Mouse (Mus musculus): Measurements from ENCODE around the gene 9030612E09Rik.

9030612E09Rik gene

GRCm38 (mm10) chr10:43174326-43175155, at the start of gene 9030612E09Rik, which contains the start of gene Sobp:
9030612E09Rik (plus strand) TSS chr10:43174704.
Sobp (minus strand) TSS chr10:43174530.
- peak; percentile 81 for DNase-seq (ENCODE audit: low spot score)

- DNase-seq (ENCODE audit: low spot score), result no peak
Observed at GRCm38 (mm10) chr10:43128750-43129149, 45.8 kb upstream of the 9030612E09Rik start.

DNA sequence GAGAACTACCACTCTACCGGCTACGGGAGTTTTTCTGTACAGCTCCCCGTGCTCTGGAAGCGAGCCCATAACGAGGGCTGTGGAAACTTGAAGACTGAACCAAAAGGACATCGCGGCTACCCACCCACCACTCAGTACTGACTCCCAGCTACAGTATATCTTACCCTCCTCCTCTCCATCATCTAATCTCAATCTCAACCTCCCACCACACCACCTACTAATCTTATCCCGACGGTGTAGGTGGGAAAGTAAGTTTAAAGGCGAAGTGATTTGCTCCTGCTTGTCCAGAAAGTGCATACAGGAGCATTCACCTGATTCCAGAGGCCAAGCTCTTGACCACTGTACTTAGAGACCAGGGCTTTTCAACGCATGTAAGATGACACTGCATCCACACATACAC, 40.5 kb upstream of the 9030612E09Rik start:
- DNase-seq (ENCODE audit: low spot score), result no peak

- no peak for DNase-seq (ENCODE audit: low spot score)
Observed at GRCm38 (mm10) chr10:43143173-43143572, 31.3 kb upstream of the 9030612E09Rik start.

GRCm38 (mm10) chr10:43148456-43148855, 26.0 kb upstream of the 9030612E09Rik start:
- DNase-seq (ENCODE audit: low spot score), result no peak

GRCm38 (mm10) chr10:43152643-43153042, 21.9 kb upstream of the 9030612E09Rik start:
- no peak for DNase-seq (ENCODE audit: low spot score)

DNA sequence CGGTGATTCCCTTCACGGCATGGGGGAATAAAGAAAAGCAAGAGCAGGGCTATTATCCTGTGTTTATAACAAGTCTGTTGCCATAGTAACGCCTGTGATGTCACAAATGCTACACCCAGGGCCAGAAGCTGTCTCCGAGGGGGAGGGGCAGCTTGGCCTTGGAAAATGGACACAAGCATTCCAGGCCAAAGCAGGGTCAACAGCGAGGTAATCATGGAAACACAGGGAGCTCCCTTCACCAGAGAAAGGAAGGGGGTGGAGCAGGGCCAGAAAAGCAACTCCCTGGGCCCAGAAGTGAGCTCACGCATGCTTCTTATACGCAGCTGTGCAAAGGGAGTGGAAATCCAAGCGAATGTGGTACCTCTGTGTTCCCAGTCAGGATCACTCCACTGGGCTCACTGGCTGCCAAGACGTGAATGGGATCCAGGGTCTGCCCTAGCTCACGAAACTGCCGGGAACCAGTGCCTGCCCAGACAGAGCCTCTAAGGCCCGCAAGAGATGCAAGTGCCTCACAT, 19.4 kb upstream of the 9030612E09Rik start:
- peak; percentile 91 for DNase-seq (ENCODE audit: low spot score)

DNA sequence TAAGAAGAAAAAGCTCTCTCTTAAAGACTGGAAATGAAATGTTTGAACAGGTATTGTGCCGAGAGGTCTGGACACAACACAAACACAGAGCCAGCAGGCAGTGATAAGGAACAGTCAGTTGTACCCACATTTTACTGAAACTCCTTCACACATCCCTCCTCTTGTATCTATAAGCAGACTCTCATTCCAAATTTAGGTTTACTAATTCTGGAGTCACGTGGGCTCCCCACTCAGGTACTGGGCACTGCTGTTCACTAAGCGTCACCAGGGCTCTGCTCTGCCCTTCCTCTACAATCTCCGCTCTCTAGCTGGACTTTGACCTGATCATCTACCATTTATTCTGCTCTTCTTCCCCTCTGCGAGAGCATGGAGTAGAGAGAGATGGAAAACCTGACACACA, 15.6 kb upstream of the 9030612E09Rik start:
- DNase-seq (ENCODE audit: low spot score), result no peak

DNA sequence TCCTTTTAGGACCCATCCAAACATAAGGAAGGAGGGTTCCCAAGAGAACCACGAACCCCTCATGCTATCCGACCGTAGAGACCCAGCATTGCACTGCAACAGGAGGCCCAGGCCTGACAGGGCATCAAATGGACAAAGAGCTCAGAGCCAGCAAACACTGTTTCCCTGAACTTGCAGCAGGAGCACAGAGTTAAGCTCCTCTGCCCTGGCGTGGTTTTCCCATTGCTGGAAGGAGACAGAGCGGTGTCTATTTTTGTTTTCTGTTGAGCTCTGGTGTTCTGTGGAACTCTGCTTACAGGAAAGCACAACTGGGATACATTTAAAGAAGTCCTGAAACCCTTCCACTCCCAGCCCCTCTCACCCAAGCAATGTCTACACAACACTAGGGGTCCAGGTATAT, 15.2 kb upstream of the 9030612E09Rik start:
- DNase-seq (ENCODE audit: low spot score), result no peak

DNA sequence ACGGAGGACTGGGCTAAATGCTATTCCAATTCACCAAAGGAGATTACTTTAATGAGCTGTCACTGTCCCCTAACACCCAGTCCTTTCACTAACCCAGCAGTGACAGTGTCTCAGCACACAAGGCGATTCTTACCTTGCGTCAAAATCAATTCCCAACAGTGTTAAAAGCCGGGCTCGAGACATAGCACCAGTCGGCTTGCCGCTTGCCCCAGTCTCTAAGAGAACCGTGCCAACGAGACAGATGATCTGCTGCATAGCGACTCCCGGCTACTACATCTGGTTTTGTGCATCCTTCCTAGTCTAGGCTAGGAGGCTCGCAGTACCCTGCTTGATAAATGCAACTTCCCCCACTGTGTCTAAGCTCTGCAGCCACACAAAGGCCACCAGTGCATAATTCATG, 12.2 kb upstream of the 9030612E09Rik start:
- DNase-seq (ENCODE audit: low spot score), result no peak

DNA sequence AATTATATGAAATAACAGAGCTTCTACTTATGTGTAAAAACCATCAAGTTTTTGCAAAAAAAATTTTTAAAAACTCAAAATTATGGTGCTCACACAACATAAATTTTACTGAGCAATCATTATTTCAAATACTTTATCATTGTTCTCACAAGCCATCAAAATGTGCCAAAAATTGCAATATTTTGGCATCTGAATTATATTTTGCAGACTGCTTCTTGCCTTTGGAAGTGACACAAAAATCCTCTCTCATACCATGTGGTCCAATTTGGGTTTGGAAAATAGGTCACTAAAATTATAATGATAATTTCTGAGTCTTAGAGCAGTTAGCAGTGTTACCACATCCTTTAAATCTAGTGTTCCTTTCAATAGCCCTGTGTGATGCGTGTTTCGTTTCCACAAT, 10.1 kb upstream of the 9030612E09Rik start:
- no peak for DNase-seq (ENCODE audit: low spot score)

- DNase-seq (ENCODE audit: low spot score), result no peak
Observed at GRCm38 (mm10) chr10:43166146-43166545, 8.4 kb upstream of the 9030612E09Rik start.

DNA sequence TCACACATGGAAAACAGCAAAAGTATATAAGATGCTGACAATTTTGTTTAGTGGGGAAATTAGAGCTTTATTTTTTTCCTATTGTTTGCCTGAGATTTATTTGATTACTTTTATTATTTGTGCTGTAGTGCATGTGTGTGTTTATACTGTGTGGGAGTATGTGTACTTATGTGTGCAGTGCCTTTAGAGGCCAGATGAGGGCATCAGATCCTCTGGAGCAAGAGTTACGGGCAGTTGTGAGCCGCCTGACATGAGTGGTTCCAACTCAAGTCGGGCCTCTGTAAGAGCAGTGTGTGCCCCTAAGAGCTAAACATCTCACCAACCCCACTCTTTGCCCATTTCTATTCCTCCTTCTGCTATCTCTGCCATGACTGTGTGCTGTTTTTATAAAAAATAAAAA, 7.7 kb upstream of the 9030612E09Rik start:
- DNase-seq (ENCODE audit: low spot score), result no peak

- DNase-seq (ENCODE audit: low spot score), result no peak
Observed at GRCm38 (mm10) chr10:43168847-43169246, 5.7 kb upstream of the 9030612E09Rik start.

GRCm38 (mm10) chr10:43171106-43171505, 3.4 kb upstream of the 9030612E09Rik start:
- DNase-seq (ENCODE audit: low spot score), result no peak

DNA sequence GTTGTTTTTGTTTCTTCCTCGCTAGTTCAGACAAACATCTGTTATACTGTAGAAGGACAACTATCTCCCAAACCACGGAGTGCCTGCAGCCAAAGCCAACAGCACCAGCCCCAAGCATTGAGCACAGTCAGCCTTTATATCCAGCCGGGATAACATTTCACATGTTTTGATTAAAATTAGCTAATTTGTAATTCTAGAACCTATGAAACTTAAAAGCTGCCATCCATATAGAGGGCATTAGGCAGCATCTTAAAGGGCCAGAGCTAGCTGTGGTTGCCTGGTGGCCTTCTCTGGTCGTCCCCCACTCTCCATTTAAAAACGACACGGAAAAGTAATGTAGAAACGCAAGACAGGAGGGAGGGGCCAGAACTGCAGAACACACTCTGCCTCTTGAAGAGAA, 2.4 kb upstream of the 9030612E09Rik start:
- DNase-seq (ENCODE audit: low spot score), result no peak

GRCm38 (mm10) chr10:43172554-43172953, 1.9 kb upstream of the 9030612E09Rik start:
- DNase-seq (ENCODE audit: low spot score), result no peak

DNA sequence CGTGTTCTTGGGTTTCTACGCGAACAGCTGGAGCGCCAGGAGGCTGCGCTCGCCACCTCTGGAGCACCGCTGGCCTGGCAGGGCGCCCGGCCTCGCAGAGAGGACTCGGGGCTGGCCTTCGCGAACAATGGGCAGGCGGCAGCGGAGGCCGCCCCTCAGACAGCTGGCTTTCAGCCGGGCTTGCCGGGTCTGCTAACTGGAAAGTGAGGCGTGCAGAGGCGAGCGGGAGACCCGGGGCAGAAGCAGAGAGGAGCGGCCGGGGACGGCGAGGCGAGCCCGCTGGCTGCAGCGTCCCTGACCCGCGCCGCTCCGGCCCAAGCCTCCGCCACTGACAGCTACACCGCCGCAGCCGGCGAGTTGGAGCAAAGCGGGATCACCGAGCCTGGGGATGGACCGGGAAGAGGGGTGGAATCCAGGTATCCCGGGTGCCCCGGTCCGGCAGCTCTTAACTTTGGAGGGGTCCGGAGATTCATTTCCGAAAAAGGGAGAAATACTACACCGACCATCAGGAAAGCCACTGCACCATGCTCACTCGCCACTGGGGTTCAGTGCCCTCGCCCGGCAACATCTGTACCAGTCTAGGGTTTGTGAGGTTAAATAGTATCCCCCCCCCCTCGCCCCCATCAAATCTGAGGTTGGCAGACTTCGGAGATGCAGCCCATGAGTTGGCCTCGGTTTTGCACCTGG, 1.2 kb upstream of the 9030612E09Rik start:
- DNase-seq (ENCODE audit: low spot score), result peak; percentile 84

DNA sequence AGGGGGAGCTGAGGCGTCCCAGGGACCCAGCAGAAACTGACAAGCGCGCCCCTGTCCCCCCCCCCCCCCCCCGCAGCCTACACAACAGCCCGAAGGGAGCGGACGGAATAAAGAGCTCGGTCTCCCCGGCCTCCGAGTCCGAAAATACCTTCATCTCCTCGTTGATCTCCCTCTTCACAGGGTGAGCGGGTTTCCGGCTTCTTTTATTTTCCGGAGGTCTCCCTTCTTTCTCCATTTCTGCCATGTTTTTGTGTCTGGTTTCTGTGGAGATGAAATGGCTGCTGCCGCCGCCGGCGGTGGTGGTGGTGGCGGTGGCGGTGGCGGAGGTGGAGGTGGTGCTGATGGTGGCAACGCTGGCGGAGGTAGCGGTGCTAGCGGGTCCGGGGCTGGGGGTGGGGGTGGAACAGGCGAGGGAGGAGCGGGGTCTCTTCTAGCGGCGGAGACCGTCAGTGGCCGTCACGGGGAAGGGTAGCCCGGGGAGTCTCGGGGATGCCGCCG, 627 bp upstream of the 9030612E09Rik start:
- DNase-seq (ENCODE audit: low spot score), result peak; percentile 62

GRCm38 (mm10) chr10:43175156-43175601, 675 bp downstream of the 9030612E09Rik start:
- DNase-seq (ENCODE audit: low spot score), result peak; percentile 69

- no peak for DNase-seq (ENCODE audit: low spot score)
Observed at GRCm38 (mm10) chr10:43180313-43180912, 5.9 kb downstream of the 9030612E09Rik start.

DNA sequence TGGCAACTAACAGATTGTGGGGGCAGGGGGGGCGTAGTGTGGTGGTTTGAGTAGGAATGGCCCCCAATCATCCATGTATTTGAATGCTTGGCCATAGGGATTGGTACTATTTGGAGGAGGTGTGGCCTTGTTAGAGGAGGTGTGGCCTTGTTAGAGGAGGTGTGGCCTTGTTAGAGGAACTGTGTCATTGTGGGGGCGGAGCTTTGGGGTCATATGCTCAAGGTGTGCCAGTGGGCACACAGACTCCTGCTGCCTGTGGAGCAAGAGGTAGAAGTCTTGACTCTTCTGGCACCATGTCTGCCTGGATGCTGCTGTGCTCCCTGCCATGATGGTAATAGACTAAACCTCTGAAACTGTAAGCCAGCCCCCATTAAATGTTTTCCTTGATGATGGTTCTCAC, 25.7 kb downstream of the 9030612E09Rik start:
- DNase-seq (ENCODE audit: low spot score), result no peak
